Mouse (Mus musculus) urinary bladder, adult 18-20 months (tissue): Measurements from ENCODE around the gene Pnpla1.
"Not testable (repeated sequence)": the region's sequence is repeated elsewhere in the genome, so short reads cannot be mapped to it uniquely, and the experiment has no call there.

ENCODE experiments used
- DNase-seq, 2 experiments: peaks; one replicate each; pipeline ENCODE4 v3.0.0; 2022; ENCODE audit warnings: low spot score in 2 of 2, mixed read lengths in 2 of 2

Gene Pnpla1

GRCm38 (mm10) chr17:28858205-28858604 lies at the start of gene Pnpla1:
Gene Pnpla1, plus strand, starts transcription at chr17:28858411.
- DNase-seq = no peak

GRCm38 (mm10) chr17:28808714-28809113 lies 49.5 kb upstream of the Pnpla1 start:
- DNase-seq = no peak

GRCm38 (mm10) chr17:28809175-28809831 lies 48.9 kb upstream of the Pnpla1 start:
- no peak for DNase-seq

- no peak for DNase-seq
These were observed 45.9 kb upstream of the Pnpla1 start for GRCm38 (mm10) chr17:28812345-28812744.

GRCm38 (mm10) chr17:28814529-28815097 lies 43.6 kb upstream of the Pnpla1 start:
- no peak for DNase-seq

GRCm38 (mm10) chr17:28815384-28816004 lies 42.7 kb upstream of the Pnpla1 start:
- DNase-seq = no peak

GRCm38 (mm10) chr17:28816326-28816725 lies 41.9 kb upstream of the Pnpla1 start:
- DNase-seq = not testable (repeated sequence)

GRCm38 (mm10) chr17:28816875-28817811 lies 41.1 kb upstream of the Pnpla1 start:
- no peak for DNase-seq

GRCm38 (mm10) chr17:28820189-28820588 lies 38.0 kb upstream of the Pnpla1 start:
- DNase-seq = no peak

- DNase-seq = no peak
These were observed 35.0 kb upstream of the Pnpla1 start for GRCm38 (mm10) chr17:28823004-28823745.

- no peak for DNase-seq
These were observed 34.5 kb upstream of the Pnpla1 start for GRCm38 (mm10) chr17:28823749-28824148.

- DNase-seq = no peak
These were observed 33.3 kb upstream of the Pnpla1 start for GRCm38 (mm10) chr17:28824896-28825295.

GRCm38 (mm10) chr17:28825359-28826041 lies 32.7 kb upstream of the Pnpla1 start:
- DNase-seq = no peak

- DNase-seq = no peak
These were observed 30.5 kb upstream of the Pnpla1 start for GRCm38 (mm10) chr17:28827665-28828231.

GRCm38 (mm10) chr17:28829120-28829519 lies 29.1 kb upstream of the Pnpla1 start:
- no peak for DNase-seq

GRCm38 (mm10) chr17:28831065-28831464 lies 27.1 kb upstream of the Pnpla1 start:
- DNase-seq = no peak

- DNase-seq = no peak
These were observed 26.2 kb upstream of the Pnpla1 start for GRCm38 (mm10) chr17:28832040-28832439.

GRCm38 (mm10) chr17:28832875-28833274 lies 25.3 kb upstream of the Pnpla1 start:
- no peak for DNase-seq

GRCm38 (mm10) chr17:28834676-28835075 lies 23.5 kb upstream of the Pnpla1 start:
- DNase-seq = no peak

- DNase-seq = no peak
These were observed 20.4 kb upstream of the Pnpla1 start for GRCm38 (mm10) chr17:28837840-28838239.
